Mouse (Mus musculus) ES-Bruce4 (cell line): ENCODE measurements around the gene Nos1ap. TPM values are rescaled to one million over a fixed set of nuclear protein-coding genes. Genes with fewer than 3 reads are reported as not detected.

Experiments
- H3K27ac ChIP-seq: 2 replicates; pipeline ENCODE4 v1.5.1; 2012; ENCODE audit warnings: low read length, inconsistent platforms; ENCODE audit not compliant: insufficient read depth
- H3K27me3 ChIP-seq: 2 replicates; pipeline ENCODE4 v1.6.1; 2012; ENCODE audit warnings: mild to moderate bottlenecking, low read length, inconsistent platforms; ENCODE audit not compliant: control insufficient read depth, poor library complexity, insufficient read depth, severe bottlenecking
- H3K36me3 ChIP-seq: 2 replicates; pipeline ENCODE4 v1.6.1; 2012; ENCODE audit warnings: inconsistent platforms, mild to moderate bottlenecking, low read length, moderate library complexity; ENCODE audit not compliant: control insufficient read depth, poor library complexity, insufficient read depth, severe bottlenecking
- H3K4me1 ChIP-seq: one replicate; pipeline ENCODE4 v1.8.1; 2011; ENCODE audit warnings: low read length; ENCODE audit not compliant: control insufficient read depth, insufficient read depth
- H3K4me3 ChIP-seq: 2 replicates; pipeline ENCODE4 v1.5.1; 2011; ENCODE audit warnings: low read depth, mild to moderate bottlenecking, low read length
- H3K9ac ChIP-seq: 2 replicates; pipeline ENCODE4 v1.6.1; 2012; ENCODE audit warnings: low read depth, mild to moderate bottlenecking, inconsistent platforms; ENCODE audit not compliant: poor library complexity, severe bottlenecking
- H3K9me3 ChIP-seq: replicated peaks from 2 replicates; pipeline ENCODE4 v1.6.1; 2012; ENCODE audit warnings: mild to moderate bottlenecking, low read length, inconsistent platforms; ENCODE audit not compliant: control insufficient read depth, poor library complexity, insufficient read depth, severe bottlenecking
- CTCF ChIP-seq: IDR thresholded peaks from one replicate; pipeline ENCODE4 v1.8.1; 2011; ENCODE audit warnings: low read depth, low read length
- EP300 ChIP-seq: IDR thresholded peaks from 2 replicates; pipeline ENCODE4 v1.6.1; 2011; ENCODE audit warnings: low read depth, low read length; ENCODE audit not compliant: insufficient read depth
- POLR2A ChIP-seq: IDR thresholded peaks from one replicate; pipeline ENCODE4 v1.8.1; 2011; ENCODE audit warnings: low read length; ENCODE audit not compliant: insufficient read depth
- polyA plus RNA-seq: library from polyadenylated mRNA; stranded (reverse); fragments of >200 nt; gene quantifications from 2 replicates; pipeline ENCODE4 v1.2.4, GENCODE M21; 2011; ENCODE audit warnings: low read depth; ENCODE audit not compliant: missing spikeins, insufficient read depth, insufficient read length

Gene Nos1ap
- polyA plus RNA-seq, 1 experiment = 4.6 TPM

- Histone ChIP-seq H3K4me1 (peaks cover 2% of the 10 kb centered on the region), H3K9me3 (no peaks in the 10 kb centered on the region), H3K9ac (no peak overlapping the region)
These were observed 206.1 kb downstream of the Nos1ap start for GRCm38 (mm10) chr1:170383530-170383929.

GRCm38 (mm10) chr1:170381457-170381856 lies 208.2 kb downstream of the Nos1ap start:
- TF ChIP-seq EP300 (no peak), POLR2A (no peak), CTCF (no peak)
- peaks cover 2% of the 10 kb centered on the region for H3K4me1 ChIP-seq
- H3K27ac ChIP-seq = no peak overlapping the region
- H3K4me3 ChIP-seq = no peak overlapping the region
- no peaks in the 10 kb centered on the region for H3K36me3 ChIP-seq
- no peak overlapping the region for H3K9ac ChIP-seq
- H3K27me3 ChIP-seq = no peaks in the 10 kb centered on the region
- no peaks in the 10 kb centered on the region for H3K9me3 ChIP-seq

More at GRCm38 (mm10) chr1:170383530-170383929, 206.1 kb downstream of the Nos1ap start:
- no peak overlapping the region for H3K4me3 ChIP-seq
- TF ChIP-seq POLR2A = no peak
- TF ChIP-seq CTCF = no peak
- TF ChIP-seq EP300 = no peak
- H3K27ac ChIP-seq = no peak overlapping the region
- H3K27me3 ChIP-seq = no peaks in the 10 kb centered on the region
- H3K36me3 ChIP-seq = no peaks in the 10 kb centered on the region

- no peak overlapping the region for H3K27ac ChIP-seq
- TF ChIP-seq CTCF (no peak), EP300 (peak; percentile 48; the same call in 1 of the 2 replicates), POLR2A (no peak)
- H3K4me1 ChIP-seq = peaks cover 2% of the 10 kb centered on the region
These were observed 209.2 kb downstream of the Nos1ap start for GRCm38 (mm10) chr1:170380505-170380904.

DNA sequence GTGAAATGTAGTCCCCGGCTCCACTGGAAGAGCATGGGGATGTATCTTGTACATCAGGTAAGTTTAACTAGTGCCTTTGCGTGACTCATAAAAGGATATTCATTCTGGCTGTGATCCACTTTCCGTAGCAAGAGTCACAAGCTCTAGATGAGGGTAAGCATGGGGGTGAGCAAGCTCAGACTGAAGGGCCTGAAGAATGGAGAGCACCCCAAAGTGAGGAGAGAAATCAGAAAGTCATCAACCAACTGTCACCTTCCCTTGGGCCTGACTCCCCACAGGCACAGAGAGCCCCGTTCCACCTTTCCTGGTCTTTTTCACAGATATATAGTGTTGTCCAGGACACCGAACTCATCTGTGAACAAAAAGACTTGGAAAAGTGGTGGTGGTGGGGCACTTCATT lies 213.9 kb downstream of the Nos1ap start:
- H3K36me3 ChIP-seq = no peaks in the 10 kb centered on the region

More at GRCm38 (mm10) chr1:170380505-170380904, 209.2 kb downstream of the Nos1ap start:
- Histone ChIP-seq H3K4me3 (no peak overlapping the region), H3K27me3 (no peaks in the 10 kb centered on the region), H3K36me3 (no peaks in the 10 kb centered on the region), H3K9me3 (no peaks in the 10 kb centered on the region), H3K9ac (no peak overlapping the region)

GRCm38 (mm10) chr1:170373750-170374149 lies 215.9 kb downstream of the Nos1ap start:
- no peak overlapping the region for H3K4me3 ChIP-seq
- H3K9me3 ChIP-seq = no peaks in the 10 kb centered on the region
- TF ChIP-seq CTCF (no peak), EP300 (no peak), POLR2A (no peak)

More for the DNA sequence above, 213.9 kb downstream of the Nos1ap start:
- peaks cover 2% of the 10 kb centered on the region for H3K4me1 ChIP-seq
- H3K27ac ChIP-seq = no peak overlapping the region
- H3K9me3 ChIP-seq = no peaks in the 10 kb centered on the region
- no peak for TF ChIP-seq CTCF
- TF ChIP-seq EP300 = no peak
- no peak for TF ChIP-seq POLR2A
- H3K9ac ChIP-seq = no peak overlapping the region
- no peak overlapping the region for H3K4me3 ChIP-seq
- H3K27me3 ChIP-seq = no peaks in the 10 kb centered on the region

GRCm38 (mm10) chr1:170371191-170371792 lies 218.4 kb downstream of the Nos1ap start:
- TF ChIP-seq CTCF (no peak), EP300 (no peak), POLR2A (no peak)
- no peak overlapping the region for H3K27ac ChIP-seq
- no peaks in the 10 kb centered on the region for H3K4me1 ChIP-seq
- no peaks in the 10 kb centered on the region for H3K36me3 ChIP-seq
- no peaks in the 10 kb centered on the region for H3K9me3 ChIP-seq
- no peaks in the 10 kb centered on the region for H3K27me3 ChIP-seq
- no peak overlapping the region for H3K9ac ChIP-seq
- no peak overlapping the region for H3K4me3 ChIP-seq

More at GRCm38 (mm10) chr1:170373750-170374149, 215.9 kb downstream of the Nos1ap start:
- Histone ChIP-seq H3K36me3 (no peaks in the 10 kb centered on the region), H3K27me3 (no peaks in the 10 kb centered on the region), H3K27ac (no peak overlapping the region), H3K4me1 (no peaks in the 10 kb centered on the region), H3K9ac (no peak overlapping the region)
